Mouse (Mus musculus): ENCODE results near the gene Cnnm2.

DNA sequence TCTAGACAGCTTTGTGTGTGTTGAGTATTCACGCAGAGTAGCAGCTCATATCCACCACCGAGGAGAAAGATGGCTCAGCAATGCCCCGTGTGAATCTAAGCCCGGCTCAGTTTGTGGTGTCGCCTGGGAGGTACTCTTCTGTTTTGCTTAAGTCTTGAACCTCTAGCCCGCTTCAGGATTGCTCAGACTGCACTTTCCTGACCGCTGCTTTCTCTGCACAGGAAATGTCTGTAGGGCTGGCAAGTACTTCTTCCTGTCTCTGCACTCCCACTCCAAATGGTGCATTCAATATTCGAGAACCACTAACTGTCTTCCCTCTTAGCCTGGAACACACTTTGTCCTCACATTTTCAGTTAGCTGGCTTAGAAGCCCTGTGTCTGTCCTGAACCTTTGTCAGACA is 2.3 kb upstream of the Cnnm2 start:
- TF ChIP-seq CTCF (IDR thresholded peaks at IDR 0.05; ENCODE audit: extremely low read depth, insufficient read depth, low read length) (no peak), POLR2A (IDR thresholded peaks at IDR 0.05; ENCODE audit: extremely low read depth, insufficient read depth, low read length) (no peak)

Data from cortical plate, adult 2 months (tissue).